Mouse (Mus musculus): ENCODE data around the gene Thop1. TPM values are rescaled to one million over a fixed set of nuclear protein-coding genes. Genes with fewer than 3 reads are reported as not detected.
A peak's percentile ranks its signal among the peaks of the same experiment; 100 is the strongest.

The Thop1 gene
- 55.8 and 60.5 TPM in 2 replicates for polyA plus RNA-seq (2015; fragmentation: Nextera tagmentation; extraction: Ambion mirVana)

DNA sequence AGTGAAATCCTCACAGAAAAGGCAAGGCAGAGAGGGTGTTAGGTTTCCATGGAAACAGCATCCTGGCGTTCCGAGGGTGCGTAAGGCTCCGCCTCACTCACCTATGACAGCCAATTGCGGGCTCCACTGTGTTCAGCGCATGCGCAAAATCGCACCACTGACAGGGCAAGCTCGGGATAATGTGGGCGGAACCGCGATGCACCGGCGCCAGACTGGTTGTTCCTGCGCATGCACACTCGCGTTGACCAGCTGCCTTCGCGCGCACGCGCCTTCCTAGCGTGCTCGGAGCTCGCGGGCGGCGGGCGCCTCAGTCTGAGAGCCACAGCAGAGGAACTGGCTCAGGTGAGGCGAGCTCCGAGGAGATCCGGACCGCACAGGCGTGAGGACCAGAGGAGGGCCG lies at the start of gene Thop1:
TSS of gene Thop1 (plus strand) at position 200 of the 400 bp plus-strand sequence.
- under 1% methylated on average over 35 of the region's 35 CpGs for WGBS
- peak; percentile 97 for ATAC-seq
- peak within 1 kb of the TSS; percentile 91 for H3K9ac ChIP-seq
- H3K27ac ChIP-seq, result peak within 1 kb of the TSS; percentile 55
- peak within 1 kb of the TSS; percentile 70 for H3K4me3 ChIP-seq
- peaks cover 23% of the 10 kb centered on the region for H3K36me3 ChIP-seq (ENCODE audit: poor library complexity, severe bottlenecking)
- no peaks in the 10 kb centered on the region for H3K9me3 ChIP-seq (replicated peaks)
- H3K4me1 ChIP-seq, result peaks cover 29% of the 10 kb centered on the region
- H3K27me3 ChIP-seq, result no peaks in the 10 kb centered on the region
- H3K4me2 ChIP-seq, result peak within 1 kb of the TSS; percentile 78

DNA sequence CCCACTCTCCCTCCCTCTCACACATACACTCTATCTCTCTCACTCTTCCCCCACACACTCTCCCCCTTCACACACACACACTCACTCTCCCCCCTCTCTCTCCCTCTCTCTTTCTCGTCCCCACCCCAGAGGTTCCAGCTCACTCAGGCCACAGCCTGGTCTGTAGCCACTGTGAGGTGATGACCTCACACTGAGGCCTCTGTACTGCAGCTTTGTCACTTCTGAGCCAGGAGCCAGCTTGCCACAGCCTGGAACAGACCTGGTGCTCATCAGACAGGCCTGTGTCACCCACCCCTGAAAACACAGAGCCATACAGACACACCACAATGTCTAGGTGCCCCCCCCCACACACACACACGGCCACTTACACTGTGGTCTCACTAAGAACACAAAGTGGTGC lies 49.6 kb upstream of the Thop1 start:
- ATAC-seq, result no peak
- Histone ChIP-seq H3K9ac (no peak overlapping the region), H3K27me3 (peaks cover 32% of the 10 kb centered on the region), H3K9me3 (replicated peaks) (no peaks in the 10 kb centered on the region), H3K27ac (no peak overlapping the region), H3K36me3 (ENCODE audit: poor library complexity, severe bottlenecking) (no peaks in the 10 kb centered on the region), H3K4me2 (no peak overlapping the region), H3K4me3 (no peak overlapping the region), H3K4me1 (peaks cover 7% of the 10 kb centered on the region)
- WGBS, result 48% methylated on average over 2 of the region's 2 CpGs

DNA sequence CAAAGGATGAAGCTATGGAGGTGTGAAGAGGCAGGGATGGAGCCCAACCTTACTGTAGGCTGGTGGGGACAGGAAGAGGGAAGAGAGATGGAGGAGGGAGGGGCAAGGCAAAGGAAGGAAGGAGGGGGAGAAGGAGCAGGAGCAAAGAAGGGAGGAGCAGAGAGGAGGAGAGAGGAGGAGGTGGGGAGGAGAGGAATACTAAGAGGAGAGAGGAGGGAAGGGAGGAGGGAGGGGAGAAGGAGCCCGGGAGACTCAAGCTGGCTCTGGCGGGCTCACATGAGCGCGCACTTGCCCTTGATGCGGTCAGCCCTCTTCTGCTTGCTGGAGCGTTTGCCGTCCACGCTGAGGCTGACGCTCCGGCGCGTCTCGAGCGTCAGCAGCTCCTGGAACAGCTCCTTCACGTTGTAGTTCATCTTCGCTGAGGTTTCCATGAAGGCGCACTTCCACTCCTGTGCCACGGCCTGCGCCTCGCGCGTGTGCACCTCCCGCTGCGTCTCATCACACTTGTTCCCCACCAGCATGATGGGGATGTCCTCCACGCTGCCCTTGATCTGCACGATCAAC lies 48.2 kb upstream of the Thop1 start:
- H3K27ac ChIP-seq, result no peak overlapping the region
- no peaks in the 10 kb centered on the region for H3K36me3 ChIP-seq (ENCODE audit: poor library complexity, severe bottlenecking)
- no peak overlapping the region for H3K9ac ChIP-seq
- H3K27me3 ChIP-seq, result peaks cover 37% of the 10 kb centered on the region
- ATAC-seq, result no peak
- no peaks in the 10 kb centered on the region for H3K9me3 ChIP-seq (replicated peaks)
- peaks cover 9% of the 10 kb centered on the region for H3K4me1 ChIP-seq
- 0 out of 2 replicates have a peak overlapping the region, but pooled peaks have one; percentile 3 for H3K4me2 ChIP-seq
- no peak overlapping the region for H3K4me3 ChIP-seq
- WGBS, result 22% methylated on average over 26 of the region's 26 CpGs

DNA sequence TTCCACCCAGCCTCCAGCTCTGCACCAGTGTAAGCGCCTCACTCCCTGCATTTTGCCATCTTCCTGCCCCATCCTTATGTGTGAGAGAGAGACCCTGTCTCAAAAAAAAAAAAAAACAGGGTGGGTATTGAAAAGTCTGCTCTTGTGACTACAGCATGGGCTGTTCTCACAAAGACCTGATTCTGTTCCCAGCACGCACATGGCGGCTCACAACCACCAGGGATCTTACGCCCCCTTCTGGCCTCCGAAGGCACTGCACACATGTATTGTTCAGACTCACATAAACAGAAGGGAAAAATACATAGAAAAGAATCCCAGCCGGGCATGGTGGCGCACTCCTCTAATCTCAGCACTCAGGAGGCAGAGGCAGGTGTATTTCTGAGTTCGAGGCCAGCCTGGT lies 47.1 kb upstream of the Thop1 start:
- Histone ChIP-seq H3K9ac (no peak overlapping the region), H3K9me3 (replicated peaks) (no peaks in the 10 kb centered on the region), H3K4me1 (peaks cover 9% of the 10 kb centered on the region), H3K4me2 (no peak overlapping the region), H3K4me3 (no peak overlapping the region), H3K27ac (no peak overlapping the region), H3K27me3 (peaks cover 44% of the 10 kb centered on the region), H3K36me3 (ENCODE audit: poor library complexity, severe bottlenecking) (no peaks in the 10 kb centered on the region)
- no peak for ATAC-seq
- WGBS, result 72% methylated on average over 8 of the region's 8 CpGs

DNA sequence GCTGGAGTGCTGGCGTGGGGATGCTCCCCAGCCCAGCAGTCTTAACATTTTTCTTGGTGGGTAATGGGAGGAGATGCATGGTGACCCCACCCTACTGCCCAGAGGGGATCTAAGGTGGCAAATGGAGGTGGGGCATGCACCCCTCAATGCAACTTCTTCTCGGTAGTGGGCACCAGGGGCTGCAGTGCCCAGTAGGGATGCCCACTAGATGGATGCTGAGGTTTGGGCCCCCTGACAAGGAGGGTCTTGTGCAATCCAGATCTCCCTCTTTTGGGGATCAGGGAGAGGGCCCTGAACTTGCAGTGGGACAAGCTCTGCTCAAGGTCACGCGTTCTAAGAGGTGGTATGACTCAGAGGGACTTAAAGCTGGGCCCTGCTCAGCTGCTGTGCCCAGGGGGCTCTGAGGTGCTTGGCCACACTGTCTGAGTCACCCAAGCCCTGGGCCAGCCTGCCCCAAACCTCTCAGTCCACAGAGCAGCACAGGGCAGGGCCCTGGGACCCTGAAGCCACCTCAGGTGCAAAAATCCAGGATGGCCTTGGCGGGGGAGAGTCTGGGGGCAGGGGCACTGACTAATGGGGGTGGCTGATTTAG lies 45.4 kb upstream of the Thop1 start:
- H3K27me3 ChIP-seq, result peaks cover 44% of the 10 kb centered on the region
- ATAC-seq, result no peak
- H3K4me1 ChIP-seq, result peaks cover 13% of the 10 kb centered on the region
- H3K4me2 ChIP-seq, result peak overlapping the region; percentile 75
- no peaks in the 10 kb centered on the region for H3K9me3 ChIP-seq (replicated peaks)
- peak overlapping the region; percentile 75 for H3K9ac ChIP-seq
- WGBS, result 75% methylated on average over 5 of the region's 5 CpGs
- H3K27ac ChIP-seq, result no peak overlapping the region
- H3K4me3 ChIP-seq, result peak overlapping the region; percentile 49
- 0 out of 2 replicates have a peak, but pooled peaks cover under 1% of the 10 kb centered on the region for H3K36me3 ChIP-seq (ENCODE audit: poor library complexity, severe bottlenecking)

DNA sequence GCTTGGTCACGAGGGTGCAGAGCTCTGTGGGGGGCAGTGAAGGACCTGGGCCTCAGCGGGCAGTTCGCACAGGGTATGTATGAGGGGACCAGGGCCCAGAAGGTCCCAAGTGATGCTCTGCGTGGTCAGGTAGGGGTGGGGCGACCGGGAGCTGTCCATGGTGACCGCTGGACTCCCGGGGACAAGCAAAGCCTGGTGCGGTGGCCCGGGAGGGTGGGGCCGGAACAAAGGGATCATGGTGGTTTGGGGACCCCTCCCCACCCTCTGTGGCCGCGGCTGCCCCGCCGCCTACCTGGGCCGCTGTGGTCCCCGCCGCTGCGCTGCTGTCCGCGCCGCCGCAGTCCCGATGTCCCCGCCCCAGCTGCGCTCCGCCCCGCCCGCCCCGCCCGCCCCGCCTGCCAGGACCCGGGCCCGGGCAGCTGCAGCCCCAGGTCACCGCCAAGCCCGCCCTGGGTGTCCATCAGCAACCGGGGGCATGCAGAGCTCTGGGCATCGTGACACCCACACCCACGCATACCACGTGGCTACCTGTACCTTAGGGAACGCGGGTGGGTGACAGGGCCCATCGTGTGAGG lies 44.7 kb upstream of the Thop1 start:
- Histone ChIP-seq H3K4me1 (peaks cover 14% of the 10 kb centered on the region), H3K4me3 (peak overlapping the region; percentile 49), H3K36me3 (ENCODE audit: poor library complexity, severe bottlenecking) (peaks cover 7% of the 10 kb centered on the region), H3K27me3 (peaks cover 44% of the 10 kb centered on the region), H3K4me2 (peak overlapping the region; percentile 75), H3K9me3 (replicated peaks) (no peaks in the 10 kb centered on the region), H3K27ac (no peak overlapping the region), H3K9ac (peak overlapping the region; percentile 75)
- WGBS, result 1% methylated on average over 26 of the region's 43 CpGs
- peak; percentile 52 for ATAC-seq

DNA sequence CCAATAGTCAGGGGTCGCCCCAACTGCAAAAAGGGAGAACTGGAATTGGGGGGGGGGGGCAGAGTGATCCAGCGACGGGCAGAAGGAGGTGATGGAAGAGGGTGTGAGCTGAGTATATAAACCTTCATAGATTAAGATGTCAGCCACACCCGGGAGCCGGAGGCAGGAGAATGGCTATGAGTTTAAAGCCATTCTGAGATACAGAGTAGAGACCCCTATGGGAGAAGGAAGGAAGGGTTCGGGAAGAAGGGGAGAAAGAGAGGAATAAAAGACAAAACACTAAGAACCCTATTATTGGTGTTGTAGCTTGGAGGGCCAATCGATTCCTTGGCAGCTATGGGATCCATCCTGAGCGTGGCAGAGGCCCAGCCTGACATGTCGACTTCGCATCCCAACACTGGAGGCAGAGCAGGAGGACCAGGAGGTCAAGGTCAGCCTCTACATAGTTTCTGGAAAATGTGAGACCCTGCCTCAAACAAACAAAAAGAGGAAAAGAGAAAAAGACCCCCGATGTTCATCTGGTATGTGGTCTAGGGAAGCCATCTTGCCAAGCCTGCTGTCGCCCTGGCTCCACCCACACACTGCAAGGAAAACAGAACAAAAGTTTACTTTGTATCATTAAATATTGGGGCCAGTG lies 44.1 kb upstream of the Thop1 start, which contains the start of gene Diras1:
TSS of gene Diras1 (minus strand) at position 24 of the 637 bp plus-strand sequence.
- H3K4me3 ChIP-seq, result peak within 1 kb of the TSS; percentile 49
- peak within 1 kb of the TSS; percentile 75 for H3K9ac ChIP-seq
- ATAC-seq, result no peak; the same call in 1 of the 2 replicates
- peaks cover 14% of the 10 kb centered on the region for H3K4me1 ChIP-seq
- peak within 1 kb of the TSS; percentile 75 for H3K4me2 ChIP-seq
- no peak within 1 kb of the TSS for H3K27ac ChIP-seq
- peaks cover 13% of the 10 kb centered on the region for H3K36me3 ChIP-seq (ENCODE audit: poor library complexity, severe bottlenecking)
- H3K27me3 ChIP-seq, result peaks cover 43% of the 10 kb centered on the region
- WGBS, result 46% methylated on average over 12 of the region's 12 CpGs
- no peaks in the 10 kb centered on the region for H3K9me3 ChIP-seq (replicated peaks)

DNA sequence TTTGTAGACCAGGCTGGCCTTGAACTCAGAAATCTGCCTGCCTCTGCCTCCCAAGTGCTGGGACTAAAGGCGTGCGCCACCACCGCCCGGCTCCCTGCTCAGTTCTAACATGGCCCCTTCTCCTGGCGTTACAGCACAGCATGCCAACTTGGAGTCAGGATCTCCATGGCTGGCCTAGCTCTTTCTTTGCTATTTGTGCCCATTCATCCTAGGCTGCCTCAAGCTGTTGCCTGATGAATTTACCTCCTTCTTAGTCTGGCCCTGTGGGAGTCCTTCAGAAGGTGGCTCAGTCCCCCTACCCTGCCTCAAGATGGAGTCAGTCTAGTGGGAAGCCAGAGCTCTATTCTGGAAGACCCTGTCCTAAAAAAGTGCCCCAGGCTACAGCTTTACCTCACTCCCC lies 43.0 kb upstream of the Thop1 start:
- H3K9me3 ChIP-seq (replicated peaks), result no peaks in the 10 kb centered on the region
- no peak overlapping the region for H3K9ac ChIP-seq
- H3K4me2 ChIP-seq, result no peak overlapping the region
- H3K27me3 ChIP-seq, result peaks cover 34% of the 10 kb centered on the region
- H3K4me1 ChIP-seq, result peaks cover 14% of the 10 kb centered on the region
- no peak for ATAC-seq
- no peak overlapping the region for H3K27ac ChIP-seq
- WGBS, result 88% methylated on average over 5 of the region's 5 CpGs
- no peak overlapping the region for H3K4me3 ChIP-seq
- peaks cover 24% of the 10 kb centered on the region for H3K36me3 ChIP-seq (ENCODE audit: poor library complexity, severe bottlenecking)

DNA sequence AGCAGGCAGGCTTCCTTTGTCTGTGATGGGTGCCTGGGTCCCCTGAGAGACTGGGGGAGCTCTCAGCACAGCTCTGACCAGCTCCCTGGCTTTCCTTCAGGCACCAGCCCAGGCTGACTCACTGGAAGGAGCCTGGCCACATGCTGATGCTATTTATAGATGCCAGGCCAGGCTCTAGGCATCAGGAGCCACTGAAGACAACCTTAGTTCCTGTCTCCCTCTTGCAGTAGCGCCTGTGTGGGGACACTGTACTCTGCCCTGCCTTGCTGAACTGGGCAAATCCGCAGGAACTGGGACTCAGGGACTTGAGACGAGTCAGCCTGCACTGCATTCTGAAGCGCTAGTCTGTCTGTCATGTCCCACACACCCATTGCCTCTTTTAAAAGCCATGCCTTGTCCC lies 42.5 kb upstream of the Thop1 start:
- no peak overlapping the region for H3K4me2 ChIP-seq
- peaks cover 14% of the 10 kb centered on the region for H3K4me1 ChIP-seq
- WGBS, result 69% methylated on average over 4 of the region's 4 CpGs
- no peak overlapping the region for H3K9ac ChIP-seq
- H3K27me3 ChIP-seq, result peaks cover 29% of the 10 kb centered on the region
- ATAC-seq, result no peak
- H3K9me3 ChIP-seq (replicated peaks), result no peaks in the 10 kb centered on the region
- H3K36me3 ChIP-seq (ENCODE audit: poor library complexity, severe bottlenecking), result peaks cover 28% of the 10 kb centered on the region
- no peak overlapping the region for H3K4me3 ChIP-seq
- no peak overlapping the region for H3K27ac ChIP-seq

DNA sequence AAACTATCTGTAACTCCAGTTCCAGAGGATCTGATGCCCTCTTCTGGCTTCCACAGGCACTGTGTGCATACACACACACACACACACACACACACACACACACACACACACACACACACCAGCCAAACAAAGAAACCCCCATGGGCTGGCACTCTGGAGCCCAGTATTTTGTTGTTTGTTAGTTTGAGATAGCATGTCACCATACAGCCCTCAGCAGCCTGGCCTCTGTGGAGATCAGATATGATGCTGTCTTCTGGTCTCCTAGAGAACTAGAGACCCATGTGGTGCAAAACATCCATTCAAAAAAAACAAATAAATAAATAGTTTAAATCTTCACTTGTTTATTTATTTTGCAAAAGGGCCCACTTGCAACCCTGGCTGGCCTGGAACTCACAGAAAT lies 41.6 kb upstream of the Thop1 start:
- H3K4me1 ChIP-seq, result peaks cover 14% of the 10 kb centered on the region
- peaks cover 37% of the 10 kb centered on the region for H3K36me3 ChIP-seq (ENCODE audit: poor library complexity, severe bottlenecking)
- H3K4me3 ChIP-seq, result no peak overlapping the region
- H3K4me2 ChIP-seq, result no peak overlapping the region
- peaks cover 23% of the 10 kb centered on the region for H3K27me3 ChIP-seq
- no peak overlapping the region for H3K9ac ChIP-seq
- H3K27ac ChIP-seq, result no peak overlapping the region
- H3K9me3 ChIP-seq (replicated peaks), result no peaks in the 10 kb centered on the region
- no peak for ATAC-seq

DNA sequence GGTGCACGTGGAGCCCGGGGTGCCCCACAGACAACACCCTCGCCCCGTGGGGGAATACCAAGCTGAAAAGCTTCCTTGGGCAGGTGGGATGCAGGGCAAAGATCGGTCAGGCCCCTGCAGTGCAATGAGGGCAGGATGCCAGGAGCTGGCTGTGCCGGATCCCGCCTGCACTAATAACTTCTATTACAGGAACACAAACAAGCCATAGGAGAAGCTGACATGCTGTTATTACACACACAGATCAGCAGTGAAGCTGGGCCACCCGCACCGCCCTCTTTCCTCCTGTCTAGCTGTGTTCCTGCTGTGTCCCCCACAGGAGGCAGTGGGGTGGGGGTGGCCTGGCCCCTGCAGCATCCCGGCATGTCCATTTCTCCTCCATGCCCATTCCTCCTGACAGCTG lies 40.8 kb upstream of the Thop1 start:
- H3K36me3 ChIP-seq (ENCODE audit: poor library complexity, severe bottlenecking), result peaks cover 45% of the 10 kb centered on the region
- no peak overlapping the region for H3K4me2 ChIP-seq
- no peak overlapping the region for H3K4me3 ChIP-seq
- 61% methylated on average over 9 of the region's 10 CpGs for WGBS
- ATAC-seq, result no peak
- H3K9ac ChIP-seq, result no peak overlapping the region
- peaks cover 14% of the 10 kb centered on the region for H3K4me1 ChIP-seq
- H3K27ac ChIP-seq, result no peak overlapping the region
- H3K9me3 ChIP-seq (replicated peaks), result no peaks in the 10 kb centered on the region
- H3K27me3 ChIP-seq, result peaks cover 23% of the 10 kb centered on the region

DNA sequence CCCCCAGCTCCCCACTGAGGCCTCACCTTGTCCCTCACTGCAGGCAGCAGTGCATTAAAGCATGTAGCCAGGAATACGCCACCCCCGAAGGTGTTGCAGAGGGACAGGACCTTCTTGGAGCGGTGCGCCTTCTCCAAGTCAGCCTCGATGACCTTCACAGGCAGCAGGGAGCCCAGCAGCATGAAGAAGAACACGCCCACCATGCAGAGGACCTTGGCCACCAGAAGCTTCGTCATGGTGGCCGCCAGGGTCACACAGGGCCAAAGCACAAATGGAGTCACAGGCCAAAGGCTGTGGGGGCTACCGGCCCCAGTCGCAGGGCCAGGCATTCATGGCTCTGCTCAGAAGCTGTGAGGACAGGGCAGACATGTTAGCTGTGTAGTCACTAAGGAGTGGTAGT lies 36.2 kb upstream of the Thop1 start:
- Histone ChIP-seq H3K4me1 (peaks cover 17% of the 10 kb centered on the region), H3K27me3 (no peaks in the 10 kb centered on the region), H3K9ac (no peak overlapping the region), H3K9me3 (replicated peaks) (no peaks in the 10 kb centered on the region), H3K27ac (no peak overlapping the region), H3K4me3 (no peak overlapping the region), H3K36me3 (ENCODE audit: poor library complexity, severe bottlenecking) (peaks cover 45% of the 10 kb centered on the region), H3K4me2 (no peak overlapping the region)
- 82% methylated on average over 10 of the region's 10 CpGs for WGBS
- no peak for ATAC-seq

Measured in forebrain, embryonic 13.5 days (tissue).